Mouse (Mus musculus) megakaryocyte, embryonic 14.5 days (primary cell): ENCODE results near the gene Ddx39. TPM values are rescaled to one million over a fixed set of nuclear protein-coding genes. Genes with fewer than 3 reads are reported as not detected.
A peak's percentile ranks its signal among the peaks of the same experiment; 100 is the strongest.

Source experiments
- H3K27me3 ChIP-seq: replicated peaks from 2 replicates; pipeline ENCODE3; 2012; ENCODE audit warnings: inconsistent platforms
- H3K36me3 ChIP-seq: replicated peaks from 2 replicates; pipeline ENCODE3; 2012; ENCODE audit warnings: low read length, inconsistent platforms, mixed read lengths
- H3K4me1 ChIP-seq: 2 replicates; pipeline ENCODE4 v1.6.1; 2012; ENCODE audit warnings: inconsistent platforms
- H3K4me3 ChIP-seq: replicated peaks from 2 replicates; pipeline ENCODE3; 2012; ENCODE audit warnings: moderate library complexity, mild to moderate bottlenecking, inconsistent platforms
- H3K9me3 ChIP-seq: 2 replicates; pipeline ENCODE4 v1.6.1; 2012; ENCODE audit warnings: inconsistent platforms
- FLI1 ChIP-seq: IDR thresholded peaks from 2 replicates; pipeline ENCODE4 v1.6.1; 2012; ENCODE audit warnings: low read length, inconsistent platforms, mixed read lengths
- GATA1 ChIP-seq: IDR thresholded peaks from 3 replicates; pipeline ENCODE4 v1.6.1; 2012; ENCODE audit warnings: mixed read lengths, low read length, inconsistent platforms, borderline replicate concordance
- polyA plus RNA-seq: library from polyadenylated mRNA; stranded (reverse); fragments of >175 nt; gene quantifications from 2 replicates; pipeline ENCODE4 v1.2.3, GENCODE M21; 2012; ENCODE audit warnings: low replicate concordance; ENCODE audit not compliant: insufficient read depth

Gene Ddx39
- polyA plus RNA-seq, 1 experiment = 18.1 TPM

DNA sequence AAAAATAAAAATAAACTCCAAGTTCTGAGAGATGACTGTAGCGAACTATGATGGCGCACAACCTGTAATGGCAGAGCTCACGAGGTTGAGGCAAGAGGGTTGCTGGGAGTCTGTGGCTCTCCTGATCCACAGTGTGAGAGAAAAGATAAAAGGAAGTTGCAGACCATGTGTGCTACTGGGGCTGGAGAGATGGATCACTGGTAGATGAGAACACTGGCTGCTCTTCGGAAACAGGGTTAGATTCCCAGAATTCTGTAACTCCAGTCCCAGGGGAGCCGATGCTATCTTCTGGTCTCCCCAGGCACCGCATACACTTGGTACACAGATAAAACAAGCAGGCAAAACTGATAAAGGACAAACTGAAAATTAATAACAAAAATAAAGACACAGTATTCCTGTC lies 28.0 kb downstream of the Ddx39 start:
- Histone ChIP-seq H3K4me3 (no peak overlapping the region), H3K4me1 (peaks cover 58% of the 10 kb centered on the region), H3K36me3 (no peaks in the 10 kb centered on the region), H3K27me3 (no peaks in the 10 kb centered on the region), H3K9me3 (no peaks in the 10 kb centered on the region)
- TF ChIP-seq GATA1 (no peak), FLI1 (no peak)

DNA sequence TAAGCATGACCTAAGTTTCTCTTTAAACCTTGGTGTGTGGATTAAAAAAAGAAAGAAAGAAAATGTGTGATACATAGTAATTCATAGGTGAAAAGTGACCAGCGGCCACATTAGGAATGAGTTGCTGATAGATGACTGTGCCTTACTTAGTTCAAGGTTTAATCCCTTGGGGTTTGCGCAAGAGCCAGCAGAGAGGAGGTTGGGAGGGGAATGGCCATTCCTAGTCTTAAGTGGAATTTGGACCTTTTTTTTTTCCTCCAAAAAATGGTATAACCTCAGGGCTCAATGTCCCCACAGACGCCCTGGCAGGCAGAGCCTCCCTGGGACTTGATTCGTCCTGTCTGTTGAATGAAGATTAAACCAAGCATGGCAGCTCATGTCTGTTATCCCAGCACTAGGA lies 29.1 kb downstream of the Ddx39 start:
- TF ChIP-seq GATA1 = no peak
- no peak for TF ChIP-seq FLI1
- Histone ChIP-seq H3K27me3 (no peaks in the 10 kb centered on the region), H3K9me3 (no peaks in the 10 kb centered on the region), H3K4me3 (no peak overlapping the region), H3K4me1 (peaks cover 58% of the 10 kb centered on the region), H3K36me3 (no peaks in the 10 kb centered on the region)

GRCm38 (mm10) chr8:83747661-83748346 lies 32.8 kb downstream of the Ddx39 start:
- H3K4me3 ChIP-seq = peak overlapping the region; percentile 92
- H3K27me3 ChIP-seq = peaks cover 5% of the 10 kb centered on the region
- H3K4me1 ChIP-seq = peaks cover 24% of the 10 kb centered on the region
- H3K36me3 ChIP-seq = no peaks in the 10 kb centered on the region
- TF ChIP-seq GATA1 (no peak), FLI1 (no peak)
- H3K9me3 ChIP-seq = no peaks in the 10 kb centered on the region

DNA sequence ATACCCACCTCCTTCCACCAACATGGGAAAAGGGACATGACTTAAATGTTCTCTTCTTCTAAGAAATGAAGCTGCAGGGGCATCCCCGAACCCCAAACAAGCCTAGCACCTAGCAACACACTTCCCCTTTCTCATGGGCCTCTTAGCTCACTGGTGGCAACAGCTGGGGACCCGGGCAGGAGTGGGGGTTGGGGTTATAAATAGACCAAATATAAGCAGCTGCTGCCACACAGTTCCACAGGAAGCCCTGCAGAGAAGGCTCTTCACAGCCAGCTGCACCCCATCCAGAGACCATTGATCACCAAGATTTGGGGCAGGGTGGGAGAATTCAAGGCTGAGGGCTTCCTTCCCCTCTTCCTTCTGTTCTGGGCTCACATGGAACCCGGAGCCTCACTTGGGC lies 33.7 kb downstream of the Ddx39 start:
- Histone ChIP-seq H3K27me3 (peaks cover 7% of the 10 kb centered on the region), H3K4me1 (peaks cover 22% of the 10 kb centered on the region), H3K36me3 (no peaks in the 10 kb centered on the region), H3K4me3 (peak overlapping the region; percentile 92), H3K9me3 (no peaks in the 10 kb centered on the region)
- TF ChIP-seq FLI1 (no peak), GATA1 (no peak)

DNA sequence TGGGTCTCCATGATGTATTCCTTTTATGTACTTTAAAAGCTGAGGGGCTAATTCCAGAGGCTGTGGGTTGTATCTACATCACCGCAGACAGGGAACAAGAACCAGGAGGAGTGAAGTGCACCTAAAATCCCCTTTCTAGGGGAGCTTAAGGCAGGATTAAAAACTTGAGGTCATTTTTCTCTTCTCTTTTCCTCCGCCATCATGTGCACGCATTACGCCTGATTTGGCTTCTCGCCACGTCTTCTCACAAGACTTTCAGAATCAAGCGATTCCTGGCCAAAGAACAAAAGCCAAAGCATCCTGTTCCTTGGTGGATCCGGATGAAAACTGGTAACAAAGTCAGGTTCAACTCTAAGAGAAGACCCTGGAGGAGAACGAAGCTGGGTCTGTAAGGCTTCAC lies 34.3 kb downstream of the Ddx39 start:
- no peak for TF ChIP-seq FLI1
- no peak for TF ChIP-seq GATA1
- Histone ChIP-seq H3K9me3 (no peaks in the 10 kb centered on the region), H3K36me3 (no peaks in the 10 kb centered on the region), H3K4me3 (no peak overlapping the region), H3K27me3 (peaks cover 9% of the 10 kb centered on the region), H3K4me1 (peaks cover 22% of the 10 kb centered on the region)

- Histone ChIP-seq H3K4me1 (peaks cover 2% of the 10 kb centered on the region), H3K4me3 (no peak overlapping the region), H3K36me3 (no peaks in the 10 kb centered on the region), H3K9me3 (no peaks in the 10 kb centered on the region), H3K27me3 (peaks cover 11% of the 10 kb centered on the region)
- TF ChIP-seq GATA1 = no peak
- TF ChIP-seq FLI1 = no peak
These were observed 39.2 kb downstream of the Ddx39 start for GRCm38 (mm10) chr8:83754149-83754548.

GRCm38 (mm10) chr8:83756273-83756672 lies 41.3 kb downstream of the Ddx39 start:
- no peaks in the 10 kb centered on the region; the same call in 1 of the 2 replicates for H3K4me1 ChIP-seq
- H3K4me3 ChIP-seq = no peak overlapping the region
- no peak for TF ChIP-seq GATA1
- no peak for TF ChIP-seq FLI1
- peaks cover 10% of the 10 kb centered on the region for H3K27me3 ChIP-seq
- H3K9me3 ChIP-seq = no peaks in the 10 kb centered on the region
- no peaks in the 10 kb centered on the region for H3K36me3 ChIP-seq

GRCm38 (mm10) chr8:83757084-83757607 lies 42.2 kb downstream of the Ddx39 start:
- Histone ChIP-seq H3K27me3 (peaks cover 14% of the 10 kb centered on the region), H3K4me1 (no peaks in the 10 kb centered on the region; the same call in 1 of the 2 replicates), H3K9me3 (no peaks in the 10 kb centered on the region), H3K36me3 (no peaks in the 10 kb centered on the region), H3K4me3 (no peak overlapping the region)
- TF ChIP-seq GATA1 = no peak

DNA sequence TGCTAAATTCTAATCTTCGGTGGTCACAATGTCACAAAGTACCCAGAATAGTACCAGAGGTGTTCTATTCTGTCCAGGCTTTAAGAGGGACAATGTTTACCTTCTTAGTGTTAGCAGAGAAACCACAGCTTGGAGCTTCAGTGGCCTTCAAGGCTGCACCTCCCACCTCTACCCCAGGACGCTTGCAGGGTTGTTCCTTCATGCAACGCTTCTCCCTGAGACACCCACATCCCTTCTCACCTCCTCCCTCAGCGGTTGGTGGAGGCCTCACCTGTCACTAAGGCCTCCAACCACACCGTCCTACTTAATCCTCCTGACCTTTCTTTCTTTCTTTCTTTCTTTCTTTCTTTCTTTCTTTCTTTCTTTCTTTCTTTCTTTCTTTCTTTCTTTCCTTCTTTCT lies 43.3 kb downstream of the Ddx39 start:
- TF ChIP-seq GATA1 = no peak
- TF ChIP-seq FLI1 = no peak
- Histone ChIP-seq H3K4me1 (no peaks in the 10 kb centered on the region), H3K27me3 (peaks cover 9% of the 10 kb centered on the region), H3K4me3 (no peak overlapping the region), H3K36me3 (no peaks in the 10 kb centered on the region), H3K9me3 (no peaks in the 10 kb centered on the region)

GRCm38 (mm10) chr8:83759231-83759759 lies 44.3 kb downstream of the Ddx39 start:
- no peak for TF ChIP-seq GATA1
- TF ChIP-seq FLI1 = no peak
- Histone ChIP-seq H3K9me3 (no peaks in the 10 kb centered on the region), H3K36me3 (no peaks in the 10 kb centered on the region), H3K4me3 (no peak overlapping the region), H3K27me3 (peaks cover 7% of the 10 kb centered on the region), H3K4me1 (no peaks in the 10 kb centered on the region)

DNA sequence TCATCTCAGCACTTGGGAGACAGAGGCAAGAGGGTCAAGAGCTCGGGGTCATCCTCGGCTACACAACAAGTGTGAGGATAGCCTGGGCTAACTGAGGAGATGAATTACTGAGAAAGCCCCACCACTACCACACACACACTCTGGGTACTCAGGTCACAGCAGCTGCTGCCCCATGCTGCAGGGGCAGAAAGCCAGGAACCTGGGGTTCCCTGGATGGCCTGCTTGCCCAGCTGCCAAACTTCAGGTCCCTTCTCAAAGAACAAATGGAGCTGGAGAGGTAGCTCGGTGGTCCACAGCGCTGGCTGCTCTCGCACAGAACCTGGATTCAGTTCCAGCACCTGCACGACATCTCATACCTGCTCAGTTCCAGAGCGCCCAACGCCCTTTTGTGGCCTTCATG lies 49.1 kb downstream of the Ddx39 start:
- TF ChIP-seq FLI1 (no peak), GATA1 (no peak)
- H3K4me3 ChIP-seq = no peak overlapping the region

More for the DNA sequence above, 49.1 kb downstream of the Ddx39 start:
- Histone ChIP-seq H3K9me3 (peaks cover 9% of the 10 kb centered on the region; the same call in 1 of the 2 replicates), H3K36me3 (no peaks in the 10 kb centered on the region), H3K4me1 (peaks cover 26% of the 10 kb centered on the region), H3K27me3 (peaks cover 5% of the 10 kb centered on the region)
